Mouse (Mus musculus) embryo, embryonic 10.5 days (tissue): Measurements from ENCODE around the gene Vgll4.

Experiments used
- DNase-seq: peaks from one replicate; pipeline ENCODE4 v3.0.0-alpha.2; 2015; ENCODE audit warnings: low spot score

Vgll4 gene

GRCm38 (mm10) chr6:114969213-114970120 is at the start of gene Vgll4:
Gene Vgll4 (minus strand): TSS chr6:114969994.
- peak; percentile 83 for DNase-seq

GRCm38 (mm10) chr6:115015461-115015860 is 45.7 kb upstream of the Vgll4 start:
- no peak for DNase-seq

GRCm38 (mm10) chr6:115013574-115013973 is 43.8 kb upstream of the Vgll4 start:
- no peak for DNase-seq

- DNase-seq = no peak
Measured at GRCm38 (mm10) chr6:115011792-115012191, 42.0 kb upstream of the Vgll4 start.

- no peak for DNase-seq
Measured at GRCm38 (mm10) chr6:115010815-115011214, 41.0 kb upstream of the Vgll4 start.

GRCm38 (mm10) chr6:115010304-115010703 is 40.5 kb upstream of the Vgll4 start:
- DNase-seq = no peak

- peak; percentile 85 for DNase-seq
Measured at GRCm38 (mm10) chr6:115007728-115008127, 37.9 kb upstream of the Vgll4 start.

- peak; percentile 44 for DNase-seq
Measured at GRCm38 (mm10) chr6:115006948-115007347, 37.2 kb upstream of the Vgll4 start.

GRCm38 (mm10) chr6:115006065-115006464 is 36.3 kb upstream of the Vgll4 start:
- DNase-seq = no peak

- no peak for DNase-seq
Measured at GRCm38 (mm10) chr6:115005351-115005890, 35.6 kb upstream of the Vgll4 start.

GRCm38 (mm10) chr6:115004636-115005035 is 34.8 kb upstream of the Vgll4 start:
- no peak for DNase-seq

GRCm38 (mm10) chr6:114998374-114999031 is 28.7 kb upstream of the Vgll4 start:
- DNase-seq = no peak

GRCm38 (mm10) chr6:114997471-114997870 is 27.7 kb upstream of the Vgll4 start:
- DNase-seq = peak; percentile 50

- DNase-seq = no peak
Measured at GRCm38 (mm10) chr6:114996910-114997309, 27.1 kb upstream of the Vgll4 start.

- DNase-seq = no peak
Measured at GRCm38 (mm10) chr6:114994079-114994478, 24.3 kb upstream of the Vgll4 start.

- no peak for DNase-seq
Measured at GRCm38 (mm10) chr6:114993659-114994058, 23.9 kb upstream of the Vgll4 start.

GRCm38 (mm10) chr6:114991909-114992308 is 22.1 kb upstream of the Vgll4 start:
- no peak for DNase-seq

GRCm38 (mm10) chr6:114988619-114988980 is 18.8 kb upstream of the Vgll4 start:
- no peak for DNase-seq

GRCm38 (mm10) chr6:114987966-114988618 is 18.3 kb upstream of the Vgll4 start:
- DNase-seq = no peak

- DNase-seq = no peak
Measured at GRCm38 (mm10) chr6:114982671-114983070, 12.9 kb upstream of the Vgll4 start.

GRCm38 (mm10) chr6:114979715-114980114 is 9.9 kb upstream of the Vgll4 start:
- DNase-seq = no peak

GRCm38 (mm10) chr6:114976915-114977419 is 7.2 kb upstream of the Vgll4 start:
- no peak for DNase-seq
